Mouse (Mus musculus): ENCODE data around the gene Gm45713. TPM values are rescaled to one million over a fixed set of nuclear protein-coding genes. Genes with fewer than 3 reads are reported as not detected.

Gene Gm45713
- polyA plus RNA-seq (2021; fragmentation: Nextera tagmentation): not detected in 2 replicates
- long read RNA-seq, experiment 1, partial matches to known transcripts: 67 of 75 reads
- long read RNA-seq, experiment 1, other reads (novel, unspliced or antisense): 8 of 75 reads
- long read RNA-seq, experiment 2: 0 reads

GRCm38 (mm10) chr7:45135993-45136567 is at the start of gene Gm45713, which contains the start of gene Flt3l:
Gm45713 (minus strand) TSS chr7:45136231.
Flt3l (minus strand) TSS chr7:45136432.

GRCm38 (mm10) chr7:45180896-45181477 is 45.0 kb upstream of the Gm45713 start, which contains the start of gene Pth2:
Pth2 (plus strand) TSS chr7:45180995.

DNA sequence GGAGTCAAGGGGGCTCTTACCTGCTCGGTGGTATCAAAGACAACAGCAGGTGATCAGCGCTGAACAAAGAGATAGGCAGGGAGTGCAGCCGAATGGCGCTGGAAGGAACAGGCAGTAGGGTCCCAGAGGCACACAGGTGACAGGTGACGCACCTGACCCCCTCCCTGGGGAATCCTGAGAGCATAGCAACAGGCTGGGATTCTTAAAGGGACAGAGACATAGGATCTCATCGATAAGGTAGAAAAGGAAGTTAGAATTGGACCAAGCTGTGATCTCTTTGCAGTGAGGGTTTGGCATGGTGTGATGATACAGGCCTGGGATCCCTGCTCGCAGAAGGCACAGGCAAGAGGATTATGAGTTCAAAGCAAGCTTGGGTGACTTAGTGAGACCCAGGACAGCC is 43.4 kb upstream of the Gm45713 start, which contains the start of gene Gfy:
Gene Gfy, minus strand, starts transcription at position 101 of the 400 bp plus-strand sequence.

DNA sequence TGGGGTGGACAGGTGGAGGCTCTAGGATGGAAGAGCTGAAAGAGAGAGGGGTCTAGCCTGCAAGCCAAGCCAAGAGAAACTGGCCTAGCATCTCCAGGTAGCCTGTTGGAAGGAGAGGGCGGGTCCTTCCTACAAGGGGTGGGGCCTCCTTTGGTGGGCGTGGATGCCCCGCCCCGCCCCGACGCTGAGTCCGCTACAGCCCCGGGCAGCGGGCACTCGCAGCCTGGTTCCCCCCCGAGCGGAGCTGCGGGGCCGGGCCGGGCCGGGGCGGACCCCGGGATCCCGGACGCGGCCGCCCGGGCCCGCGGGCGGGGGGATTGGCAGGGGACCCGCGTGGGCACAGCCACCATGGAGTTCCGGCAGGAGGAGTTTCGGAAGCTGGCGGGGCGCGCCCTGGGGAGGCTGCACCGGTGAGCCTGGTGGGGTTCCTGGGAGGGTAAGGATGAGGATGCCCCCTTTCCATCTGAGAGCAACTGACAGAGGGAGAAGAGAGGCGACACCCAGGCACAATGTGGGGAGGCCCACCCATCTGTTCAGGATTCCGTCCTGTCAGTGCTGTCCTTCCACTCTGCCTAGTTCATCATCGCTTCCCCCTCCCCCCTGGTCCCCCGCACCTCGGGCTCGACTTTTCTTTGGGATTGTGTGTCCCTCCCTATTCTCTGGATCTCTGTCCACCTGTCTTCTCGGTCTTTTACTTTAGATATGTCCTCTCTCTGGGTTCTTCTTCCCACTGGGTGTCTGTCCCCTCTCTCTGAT is 27.9 kb upstream of the Gm45713 start, which contains the start of gene Slc17a7:
Gene Slc17a7, plus strand, starts transcription at position 215 of the 756 bp plus-strand sequence.

GRCm38 (mm10) chr7:45154096-45154992 is 18.3 kb upstream of the Gm45713 start, which contains the start of the genes Pih1d1 and Aldh16a1:
Pih1d1 (plus strand) TSS chr7:45154303.
Aldh16a1 (minus strand) TSS chr7:45154584.

DNA sequence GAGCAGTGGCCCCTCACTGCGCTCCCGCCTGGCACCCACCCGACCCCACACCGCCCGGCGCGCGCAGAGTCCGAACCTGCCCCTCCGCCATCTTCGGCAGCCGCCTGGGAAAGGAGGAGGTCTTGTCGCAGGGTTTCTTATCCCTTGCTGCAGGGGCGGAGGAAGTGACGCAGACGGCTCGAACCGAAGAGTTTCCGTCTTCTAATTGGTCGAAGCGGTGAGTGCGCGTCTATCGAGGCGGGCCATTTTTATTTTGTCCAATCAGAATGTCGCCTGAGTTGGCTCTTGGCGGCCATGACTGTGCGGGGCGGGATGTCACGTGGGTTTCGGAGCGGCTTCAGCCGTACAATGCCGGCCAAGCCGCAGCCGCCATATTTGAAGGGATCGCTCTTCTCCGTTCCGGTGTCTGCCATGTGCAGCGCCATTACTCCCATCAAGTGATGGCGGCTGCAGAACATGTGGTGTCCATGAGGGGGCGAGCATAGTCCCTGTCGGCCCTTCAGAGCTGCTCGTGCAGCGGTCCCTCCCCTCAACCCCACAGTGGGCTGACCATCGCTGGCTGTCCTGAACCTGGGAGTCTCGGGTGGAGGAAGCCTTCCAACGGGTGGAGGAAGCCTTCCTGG is 7.3 kb downstream of the Gm45713 start, which contains the start of gene Rpl13a:
Gene Rpl13a, minus strand, starts transcription at position 138 of the 623 bp plus-strand sequence.

GRCm38 (mm10) chr7:45124224-45125143 is 11.5 kb downstream of the Gm45713 start, which contains the start of gene Rps11:
Rps11 (minus strand) TSS chr7:45124439.

GRCm38 (mm10) chr7:45103652-45104180 is 32.3 kb downstream of the Gm45713 start, which contains the start of gene Fcgrt:
Fcgrt (minus strand) TSS chr7:45103851.

DNA sequence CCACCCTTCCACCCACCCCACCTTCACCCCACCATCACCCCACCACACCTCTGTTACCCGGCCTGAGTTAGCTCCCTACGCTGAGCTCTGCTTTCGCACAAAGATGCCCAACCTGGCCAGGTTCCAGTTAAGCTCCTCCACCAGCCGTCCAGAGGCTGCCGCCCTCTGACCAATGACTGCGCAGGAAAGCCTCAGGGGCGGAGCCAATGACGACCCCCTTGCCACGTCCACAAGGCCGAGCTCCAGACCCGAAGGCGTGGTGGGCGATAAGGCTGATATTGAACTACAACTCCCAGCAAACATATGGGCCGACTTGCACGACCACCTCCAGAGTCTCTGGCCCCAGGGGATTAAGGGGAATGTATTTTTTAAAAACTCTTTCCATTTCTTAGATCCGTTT is 44.0 kb downstream of the Gm45713 start, which contains the start of gene Rcn3:
Gene Rcn3, minus strand, starts transcription at position 174 of the 400 bp plus-strand sequence.

Small RNAs within 50 kb of the gene (microRNA-seq; reads per million reads assigned to microRNA genes)
- gene Mir150 (2,110 reads per million, percentile 88 among the genes with 10 or more reads in this experiment), gene Mir5121 (9.2 reads per million, percentile 30 among the genes with 10 or more reads in this experiment), gene Mir7055 (6.0 reads per million, percentile 22 among the genes with 10 or more reads in this experiment)

Other genes with a start within 250 kb of the Gm45713 start
- 143 and 184 TPM in 2 replicates for gene Med25, start 243.5 kb downstream of the Gm45713 start, polyA plus RNA-seq (2021; fragmentation: Nextera tagmentation)
- 12.1 TPM in 2 replicates for gene Fuz, start 240.2 kb downstream of the Gm45713 start, polyA plus RNA-seq (2021; fragmentation: Nextera tagmentation)
- 34.8 and 42.1 TPM in 2 replicates for gene Ap2a1, start 206.7 kb downstream of the Gm45713 start, polyA plus RNA-seq (2021; fragmentation: Nextera tagmentation)
- 0.28 and 0.35 TPM in 2 replicates for gene Tsks, start 193.0 kb downstream of the Gm45713 start, polyA plus RNA-seq (2021; fragmentation: Nextera tagmentation)
- 86.2 and 86.7 TPM in 2 replicates for gene Cpt1c, start 161.4 kb downstream of the Gm45713 start, polyA plus RNA-seq (2021; fragmentation: Nextera tagmentation)
- gene Prmt1, start 149.7 kb downstream of the Gm45713 start, polyA plus RNA-seq (2021; fragmentation: Nextera tagmentation): 6.7 and 7.4 TPM in 2 replicates
- gene Irf3, start 138.6 kb downstream of the Gm45713 start, polyA plus RNA-seq (2021; fragmentation: Nextera tagmentation): 10.7 and 12.0 TPM in 2 replicates
- gene Bcl2l12, start 137.5 kb downstream of the Gm45713 start, polyA plus RNA-seq (2021; fragmentation: Nextera tagmentation): 1.6 and 2.6 TPM in 2 replicates
- gene Scaf1, start 119.9 kb downstream of the Gm45713 start, polyA plus RNA-seq (2021; fragmentation: Nextera tagmentation): 63.8 and 108 TPM in 2 replicates
- gene Rras, start 118.3 kb downstream of the Gm45713 start, polyA plus RNA-seq (2021; fragmentation: Nextera tagmentation): 3.8 and 4.0 TPM in 2 replicates
- 4.7 and 5.4 TPM in 2 replicates for gene Prr12, start 83.3 kb downstream of the Gm45713 start, polyA plus RNA-seq (2021; fragmentation: Nextera tagmentation)
- gene Nosip, start 73.8 kb downstream of the Gm45713 start, polyA plus RNA-seq (2021; fragmentation: Nextera tagmentation): 36.0 and 41.3 TPM in 2 replicates
- 9.2 and 10.8 TPM in 2 replicates for gene Prrg2, start 73.6 kb downstream of the Gm45713 start, polyA plus RNA-seq (2021; fragmentation: Nextera tagmentation)
- gene Rcn3, start 44.0 kb downstream of the Gm45713 start, polyA plus RNA-seq (2021; fragmentation: Nextera tagmentation): 26.1 and 29.3 TPM in 2 replicates
- 28.3 and 34.8 TPM in 2 replicates for gene Fcgrt, start 32.4 kb downstream of the Gm45713 start, polyA plus RNA-seq (2021; fragmentation: Nextera tagmentation)
- 1,326 and 1,360 TPM in 2 replicates for gene Rps11, start 11.8 kb downstream of the Gm45713 start, polyA plus RNA-seq (2021; fragmentation: Nextera tagmentation)
- gene Rpl13a, start 7.5 kb downstream of the Gm45713 start, polyA plus RNA-seq (2021; fragmentation: Nextera tagmentation): 1,601 and 1,782 TPM in 2 replicates
- 0.68 and 1.4 TPM in 2 replicates for gene Flt3l, start 201 bp upstream of the Gm45713 start, polyA plus RNA-seq (2021; fragmentation: Nextera tagmentation)
- 40.3 and 47.7 TPM in 2 replicates for gene Pih1d1, start 18.1 kb upstream of the Gm45713 start, polyA plus RNA-seq (2021; fragmentation: Nextera tagmentation)
- gene Aldh16a1, start 18.4 kb upstream of the Gm45713 start, polyA plus RNA-seq (2021; fragmentation: Nextera tagmentation): 4.6 and 5.2 TPM in 2 replicates
- 52.3 and 68.3 TPM in 2 replicates for gene Slc17a7, start 27.7 kb upstream of the Gm45713 start, polyA plus RNA-seq (2021; fragmentation: Nextera tagmentation)
- gene Gfy, start 43.3 kb upstream of the Gm45713 start, polyA plus RNA-seq (2021; fragmentation: Nextera tagmentation): not detected in 2 replicates
- gene Pth2, start 44.8 kb upstream of the Gm45713 start, polyA plus RNA-seq (2021; fragmentation: Nextera tagmentation): not detected in 2 replicates
- 1.2 and 1.4 TPM in 2 replicates for gene Ccdc155, start 68.7 kb upstream of the Gm45713 start, polyA plus RNA-seq (2021; fragmentation: Nextera tagmentation)
- gene Dkkl1, start 75.9 kb upstream of the Gm45713 start, polyA plus RNA-seq (2021; fragmentation: Nextera tagmentation): 5.1 and 7.3 TPM in 2 replicates
- gene Tead2, start 79.5 kb upstream of the Gm45713 start, polyA plus RNA-seq (2021; fragmentation: Nextera tagmentation): 0.51 and 0.59 TPM in 2 replicates
- gene Cd37, start 102.9 kb upstream of the Gm45713 start, polyA plus RNA-seq (2021; fragmentation: Nextera tagmentation): 11.8 and 14.4 TPM in 2 replicates
- gene Slc6a16, start 104.9 kb upstream of the Gm45713 start, polyA plus RNA-seq (2021; fragmentation: Nextera tagmentation): 1.1 and 1.2 TPM in 2 replicates
- gene Slc6a21, start 141.3 kb upstream of the Gm45713 start, polyA plus RNA-seq (2021; fragmentation: Nextera tagmentation): not detected in 2 replicates
- 10.1 and 12.4 TPM in 2 replicates for gene Trpm4, start 197.5 kb upstream of the Gm45713 start, polyA plus RNA-seq (2021; fragmentation: Nextera tagmentation)
- gene Hrc, start 199.1 kb upstream of the Gm45713 start, polyA plus RNA-seq (2021; fragmentation: Nextera tagmentation): not detected in 2 replicates
- gene Ppfia3, start 230.8 kb upstream of the Gm45713 start, polyA plus RNA-seq (2021; fragmentation: Nextera tagmentation): 8.7 and 11.6 TPM in 2 replicates
- 214 and 221 TPM in 2 replicates for gene Lin7b, start 234.4 kb upstream of the Gm45713 start, polyA plus RNA-seq (2021; fragmentation: Nextera tagmentation)